Mouse (Mus musculus) WW6 (cell line): ENCODE results near the gene Mfap2.

Source experiments
- DNase-seq: peaks from one replicate; pipeline ENCODE4 v3.0.0-alpha.2; 2013; ENCODE audit warnings: low read depth, low spot score

Gene Mfap2

DNA sequence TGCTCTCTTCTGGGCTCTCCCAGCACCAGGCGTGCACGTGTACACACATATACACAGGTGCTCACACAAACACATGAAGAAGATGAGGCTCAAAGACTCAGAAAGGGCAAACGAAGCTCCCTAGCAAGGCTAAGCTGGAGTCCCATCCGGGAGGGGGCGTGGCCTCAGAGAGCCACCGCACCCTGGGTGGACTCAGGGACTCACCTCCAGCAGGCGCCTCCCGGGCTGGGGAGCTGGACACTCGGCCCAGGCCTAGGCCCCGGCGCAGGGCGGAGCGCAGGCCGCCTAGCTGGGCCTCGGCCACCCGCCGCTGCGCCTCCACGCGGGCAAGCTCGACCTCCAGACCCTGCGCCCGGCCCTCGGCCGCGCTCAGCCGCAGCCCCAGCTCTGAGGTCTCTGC lies 14.8 kb downstream of the Mfap2 start:
- DNase-seq, result no peak

- DNase-seq, result no peak
Measured at GRCm38 (mm10) chr4:141030541-141031206, 20.5 kb downstream of the Mfap2 start.

DNA sequence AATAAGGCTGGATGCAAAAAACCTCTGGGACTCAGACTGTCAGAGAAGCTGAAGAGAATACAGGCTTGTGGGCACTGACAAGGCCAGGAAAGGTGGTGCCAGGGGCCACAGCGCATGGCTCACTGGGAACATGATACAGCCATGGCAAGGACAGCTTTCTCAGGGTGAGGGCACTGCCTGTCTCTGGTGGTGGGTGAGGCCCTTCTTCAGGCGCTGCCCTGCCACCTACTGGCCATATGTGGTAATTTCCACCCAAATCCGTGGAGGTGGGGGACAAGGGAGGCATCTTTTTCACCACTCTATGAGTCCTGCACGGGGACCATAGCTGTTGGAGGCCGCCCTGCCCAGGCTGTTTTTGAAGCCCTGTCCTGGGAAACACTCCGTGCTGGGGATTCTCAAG lies 21.5 kb downstream of the Mfap2 start:
- no peak for DNase-seq

DNA sequence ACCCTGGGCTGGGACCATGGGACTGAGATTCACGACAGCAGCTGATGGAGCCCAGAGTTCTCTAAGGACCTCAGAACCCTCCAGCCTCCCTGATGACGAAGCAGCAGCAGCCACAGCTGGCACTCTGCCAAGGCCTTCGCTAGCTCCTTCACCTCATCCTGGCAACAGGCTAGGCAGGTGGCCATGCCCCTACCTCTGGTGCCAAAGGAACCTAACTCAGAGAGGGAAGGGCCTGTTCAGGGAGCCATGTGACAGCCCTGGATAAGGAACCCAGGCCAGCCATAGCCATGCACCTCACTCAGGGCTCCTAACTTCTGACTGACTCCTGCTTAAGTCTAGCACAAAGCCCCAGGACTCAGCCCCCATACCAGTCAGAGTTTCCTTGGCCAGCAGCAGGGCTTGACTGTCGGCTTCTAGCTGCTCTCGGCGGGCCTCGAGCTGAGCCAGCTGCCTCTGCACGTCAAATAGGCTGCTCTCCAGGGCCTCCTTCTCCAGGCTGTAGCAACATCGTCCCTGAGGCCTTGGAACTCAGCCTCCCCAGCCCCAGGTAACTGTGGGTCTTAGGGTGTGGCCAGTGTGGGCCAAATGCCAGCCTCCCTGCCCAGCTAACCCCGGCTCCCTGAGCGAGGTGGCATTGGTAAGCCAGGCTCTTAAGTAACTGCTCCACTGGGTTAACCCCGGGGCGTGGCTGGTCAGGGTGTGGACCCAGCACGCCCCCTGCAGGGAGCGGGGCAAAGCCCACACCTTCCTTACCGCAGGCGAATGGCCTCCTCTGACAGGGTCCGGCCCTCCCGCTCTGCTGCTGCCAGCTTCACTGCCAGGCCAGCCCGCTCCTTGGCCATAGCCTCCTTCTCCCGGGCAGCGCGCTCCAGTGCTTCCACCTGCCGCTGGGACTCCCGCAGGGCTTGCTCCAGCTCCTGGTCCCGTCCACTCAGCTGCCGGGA lies 23.7 kb downstream of the Mfap2 start:
- DNase-seq, result no peak

DNA sequence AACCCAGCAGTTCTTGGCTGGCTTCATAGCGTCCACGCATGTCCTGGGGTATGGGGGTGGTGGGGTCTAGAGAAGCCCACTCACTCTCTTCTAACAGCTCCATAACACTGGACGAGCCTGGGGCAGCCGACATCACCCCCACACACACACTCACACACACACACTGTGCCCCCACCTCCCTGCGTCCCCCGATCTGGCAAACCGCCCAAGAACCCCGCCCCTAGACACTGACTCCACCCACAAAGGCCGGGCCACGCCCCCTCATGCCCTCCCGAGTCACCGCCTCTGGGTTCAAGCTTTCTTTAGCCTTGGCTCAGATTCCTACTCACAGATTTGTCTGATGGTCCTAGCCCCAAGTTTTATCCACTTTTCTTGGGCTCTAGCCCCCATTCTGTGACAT lies 30.9 kb downstream of the Mfap2 start:
- no peak for DNase-seq

DNA sequence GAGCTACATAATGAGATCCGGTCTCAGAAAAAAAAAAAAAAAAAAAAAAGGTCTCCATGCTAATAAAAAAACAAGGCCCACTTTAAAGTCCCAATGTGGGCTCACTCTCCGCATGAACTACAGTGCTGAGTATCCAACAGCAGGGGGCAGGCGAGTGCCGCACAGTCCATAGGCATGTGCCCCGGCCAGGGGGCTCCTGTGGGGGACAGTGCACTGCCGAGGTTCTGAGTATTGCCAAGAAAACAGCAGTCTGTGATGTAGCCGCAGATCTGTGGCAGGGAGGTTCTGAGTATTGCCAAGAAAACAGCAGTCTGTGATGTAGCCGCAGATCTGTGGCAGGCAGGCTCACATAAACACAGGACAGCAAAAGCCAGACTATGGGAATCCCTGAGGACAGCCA lies 34.6 kb downstream of the Mfap2 start:
- no peak for DNase-seq

GRCm38 (mm10) chr4:141048810-141049475 lies 38.7 kb downstream of the Mfap2 start:
- no peak for DNase-seq

- DNase-seq, result no peak
Measured at GRCm38 (mm10) chr4:141049476-141049835, 39.2 kb downstream of the Mfap2 start.

DNA sequence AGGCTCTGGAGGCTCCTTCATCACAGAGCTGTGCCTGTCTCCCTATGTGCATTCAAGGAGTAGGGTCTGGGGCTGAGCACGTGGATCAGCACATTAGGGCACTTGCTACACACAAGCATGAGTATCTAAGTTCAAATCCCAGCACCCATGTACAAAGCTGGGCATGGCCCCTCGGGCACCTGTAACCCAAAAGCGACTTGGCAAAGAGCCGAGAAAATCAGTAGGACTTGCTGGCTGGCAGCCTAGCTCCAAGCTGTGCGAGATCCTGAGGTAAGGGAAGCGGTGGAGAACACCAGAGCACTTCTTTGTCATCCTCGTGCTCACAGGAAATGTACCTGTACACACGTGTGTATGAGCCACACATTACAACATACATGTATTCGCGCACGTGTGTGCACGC lies 42.2 kb downstream of the Mfap2 start:
- no peak for DNase-seq

DNA sequence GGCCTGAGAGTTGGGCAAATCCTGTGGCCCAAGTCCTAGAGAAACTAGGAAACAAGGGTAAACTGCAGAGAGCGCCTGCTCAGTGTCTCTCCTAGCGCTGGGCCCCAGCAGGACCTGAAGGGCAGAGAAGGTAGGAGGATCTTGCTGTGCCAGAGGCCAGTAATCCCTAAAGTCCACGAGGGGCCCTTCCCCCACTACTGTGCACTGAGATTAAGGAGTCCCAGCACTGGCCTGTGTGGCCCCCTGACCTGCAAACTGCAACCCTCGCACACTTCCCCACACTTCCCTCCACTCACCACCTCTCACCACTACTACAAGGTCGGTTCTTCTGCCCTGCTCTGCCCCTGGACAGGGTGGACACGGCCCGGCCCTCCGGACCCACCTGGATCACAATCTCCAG lies 42.9 kb downstream of the Mfap2 start:
- no peak for DNase-seq

- no peak for DNase-seq
Measured at GRCm38 (mm10) chr4:141053568-141054161, 43.4 kb downstream of the Mfap2 start.

- no peak for DNase-seq
Measured at GRCm38 (mm10) chr4:141056970-141057369, 46.8 kb downstream of the Mfap2 start.

GRCm38 (mm10) chr4:141058835-141059234 lies 48.6 kb downstream of the Mfap2 start:
- DNase-seq, result no peak

DNA sequence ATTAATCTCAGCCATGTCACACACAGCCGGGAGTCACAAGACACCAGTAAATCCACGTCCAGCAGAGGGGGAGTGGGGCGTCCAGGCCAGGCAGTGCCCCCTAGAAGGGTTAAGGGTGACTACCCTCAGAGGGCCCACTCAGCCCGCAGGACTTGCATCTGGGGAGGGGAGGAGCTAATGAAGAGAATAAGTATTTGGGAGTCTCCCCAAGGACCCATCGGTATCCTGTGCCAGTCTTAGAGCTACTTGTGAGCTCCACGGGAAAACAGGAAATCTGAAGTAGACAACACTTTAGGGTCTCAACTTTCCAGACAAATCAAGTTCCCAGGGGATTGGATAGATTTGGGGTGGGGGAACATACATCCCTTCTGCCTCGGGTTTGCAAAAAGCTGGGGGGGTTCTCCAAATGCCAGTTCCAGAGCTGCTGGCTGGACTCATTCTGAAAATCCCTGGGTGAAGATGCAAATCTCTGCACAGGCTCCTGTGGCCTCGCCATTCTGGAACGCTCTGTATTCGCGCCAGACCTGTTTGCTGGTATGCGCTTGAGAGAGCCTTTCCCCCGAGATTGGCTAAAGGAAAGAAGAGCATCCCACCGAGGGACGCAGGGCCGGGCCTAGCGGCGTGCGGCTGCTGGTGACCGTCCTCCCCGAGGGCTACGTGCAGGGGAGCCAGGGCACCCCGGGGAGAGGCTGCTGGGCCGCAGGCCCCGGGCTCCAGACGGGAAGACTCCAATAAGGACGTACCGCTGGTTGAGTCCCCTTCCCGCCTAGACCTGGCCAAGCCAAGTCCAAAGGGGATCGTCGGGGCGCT lies 49.6 kb downstream of the Mfap2 start:
- no peak for DNase-seq

GRCm38 (mm10) chr4:141060426-141061301 lies 50.4 kb downstream of the Mfap2 start, which contains the start of gene Crocc:
Gene Crocc, minus strand, starts transcription at chr4:141060550.
- peak; percentile 95 for DNase-seq

DNA sequence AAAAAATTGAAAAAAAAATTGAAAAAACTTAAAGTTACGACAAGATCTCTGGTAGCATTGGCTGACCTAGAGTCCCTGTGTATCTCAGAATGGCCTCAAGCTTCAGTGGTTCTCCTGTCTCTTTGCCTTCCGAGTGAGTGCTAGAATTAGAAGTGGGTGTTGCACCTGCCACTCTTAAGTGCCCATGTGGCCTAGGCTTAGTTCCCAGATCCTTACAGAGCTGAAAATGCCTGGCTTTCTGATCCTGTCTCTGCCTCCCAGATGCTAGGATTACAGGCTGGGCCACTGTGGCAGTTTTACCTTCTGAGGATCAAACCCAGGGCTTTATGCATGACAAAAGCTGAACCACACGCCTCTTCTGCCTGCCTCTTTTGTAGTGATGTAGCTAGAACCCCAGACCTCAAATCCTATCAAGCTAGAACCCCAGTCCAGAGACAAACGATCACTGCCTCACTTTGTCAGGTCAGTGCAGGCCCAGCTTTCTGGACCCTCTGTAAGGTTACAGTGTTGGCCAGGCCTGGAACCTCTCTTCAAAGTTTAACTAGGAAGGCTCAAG lies 54.0 kb downstream of the Mfap2 start:
- no peak for DNase-seq

GRCm38 (mm10) chr4:141065123-141065522 lies 54.9 kb downstream of the Mfap2 start:
- no peak for DNase-seq
